Mouse (Mus musculus): ENCODE measurements around the gene Snapc3.

- TF ChIP-seq CTCF (IDR thresholded peaks at IDR 0.05; ENCODE audit: low read depth) (no peak), EP300 (optimal IDR thresholded peaks at IDR 0.05) (no peak)
Observed at GRCm38 (mm10) chr4:83393733-83394132, 23.8 kb upstream of the Snapc3 start.

Data from stomach, postnatal 0 days (tissue).